23 mouse cellular contexts compared by ENCODE assay signal in the genomic region with DNA sequence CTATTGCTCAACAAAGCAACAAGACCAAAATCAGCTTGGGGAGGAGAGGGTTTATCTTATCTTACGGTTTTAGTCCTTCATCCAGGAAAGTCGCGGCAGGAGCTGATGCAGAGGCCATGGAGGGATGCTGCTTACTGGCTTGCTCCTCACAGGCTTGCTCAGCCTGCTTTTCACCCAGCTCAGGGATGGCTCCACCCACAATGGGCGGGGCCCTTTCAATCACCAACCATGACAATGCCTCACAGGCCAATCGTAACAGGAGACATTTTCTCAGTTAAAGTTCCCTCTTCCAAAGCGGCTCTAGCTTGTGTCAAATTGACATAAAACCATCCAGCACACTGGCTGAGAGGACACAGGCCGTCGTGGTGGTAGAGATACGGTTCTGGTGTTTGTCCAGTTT.
"Had no signal": no experiment of that assay in that cellular context is flagged by ENCODE, and none has a peak within 500 bp of the region (broad histone marks: within the 10 kb centered on the region; RNA-seq: fewer than 3 reads in every experiment).

No protein-coding gene starts in this region.

- H3K27ac ChIP-seq: heart, adult 2 months; hindbrain, embryonic 13.5 days; hindbrain, embryonic 15.5 days; hindbrain, postnatal 0 days; kidney, embryonic 15.5 days; kidney, postnatal 0 days; limb, embryonic 13.5 days; limb, embryonic 15.5 days; liver, embryonic 12.5 days; liver, embryonic 14.5 days had no signal

- H3K4me3 ChIP-seq: heart, adult 2 months; heart, embryonic 12.5 days; hindbrain, embryonic 13.5 days; hindbrain, embryonic 15.5 days; kidney, embryonic 15.5 days; limb, embryonic 13.5 days; limb, embryonic 15.5 days; liver, embryonic 12.5 days had no signal

- H3K9me3 ChIP-seq: heart, embryonic 12.5 days; hindbrain, embryonic 13.5 days; hindbrain, embryonic 15.5 days; limb, embryonic 13.5 days; limb, embryonic 15.5 days had no signal

- DNase-seq: gastrocnemius, postnatal 14 days; gastrocnemius, postnatal 36 days; heart, adult 11 months; heart, adult 2 months; heart, postnatal 10 days; kidney, adult 11 months; kidney, adult 2 months; kidney, adult 9 months; kidney, postnatal 14 days; kidney, postnatal 36 days; layer of hippocampus, adult 9-11 months; layer of hippocampus, postnatal 36 days; left cerebral cortex, postnatal 4 days had no signal

- H3K4me1 ChIP-seq: heart, embryonic 12.5 days; hindbrain, embryonic 15.5 days; kidney, embryonic 15.5 days; limb, embryonic 13.5 days; limb, embryonic 15.5 days; liver, embryonic 12.5 days had no signal

- H3K36me3 ChIP-seq: hindbrain, embryonic 15.5 days had no signal

- H3K9ac ChIP-seq: heart, embryonic 12.5 days; hindbrain, embryonic 13.5 days; hindbrain, embryonic 15.5 days; kidney, embryonic 15.5 days; limb, embryonic 13.5 days; limb, embryonic 15.5 days; liver, embryonic 12.5 days; liver, embryonic 14.5 days had no signal
